Mouse (Mus musculus) MEL (cell line): ENCODE results near the gene Shq1. TPM values are rescaled to one million over a fixed set of nuclear protein-coding genes. Genes with fewer than 3 reads are reported as not detected.

Experiments used
- DNase-seq: peaks from one replicate; pipeline ENCODE4 v3.0.0; 2011; ENCODE audit warnings: low read depth, low spot score
- H3K27ac ChIP-seq: 2 replicates; pipeline ENCODE4 v1.5.1; 2012; ENCODE audit warnings: low read depth, mild to moderate bottlenecking, control low read depth, low read length, moderate library complexity; ENCODE audit not compliant: control insufficient read depth
- H3K27me3 ChIP-seq, 2 experiments: fragments of 150-350 bp in 1 of 2; sonication (generic) in 1 of 2; 2 replicates each; pipeline ENCODE4 v1.6.1; 2012; ENCODE audit warnings: low read length in 2 of 2, mild to moderate bottlenecking in 2 of 2, improper control_type of control experiment in 1 of 2, moderate library complexity in 1 of 2; ENCODE audit not compliant: insufficient read depth in 2 of 2, control insufficient read depth in 1 of 2
- H3K36me3 ChIP-seq, 2 experiments: 2 replicates each; pipeline ENCODE4 v1.6.1; 2012 to 2014; ENCODE audit warnings: low read length in 2 of 2, improper control_type of control experiment in 1 of 2, inconsistent platforms in 1 of 2, mild to moderate bottlenecking in 1 of 2; ENCODE audit not compliant: insufficient read depth in 2 of 2, control insufficient read depth in 1 of 2
- H3K4me1 ChIP-seq, 2 experiments: fragments of 150-350 bp in 1 of 2; sonication (generic) in 1 of 2; 2 replicates each; pipeline ENCODE4 v1.6.1; 2012; ENCODE audit warnings: low read length in 2 of 2, improper control_type of control experiment in 1 of 2, mild to moderate bottlenecking in 1 of 2; ENCODE audit not compliant: insufficient read depth in 2 of 2, control insufficient read depth in 1 of 2
- H3K4me3 ChIP-seq, 2 experiments: fragments of 150-350 bp in 1 of 2; sonication (generic) in 1 of 2; 2 replicates each; pipeline ENCODE4 v1.5.1; 2012; ENCODE audit warnings: low read depth in 2 of 2, low read length in 2 of 2, mild to moderate bottlenecking in 2 of 2, moderate library complexity in 2 of 2, control low read depth in 1 of 2, improper control_type of control experiment in 1 of 2; ENCODE audit not compliant: control insufficient read depth in 1 of 2, insufficient read depth in 1 of 2
- H3K79me2 ChIP-seq: 2 replicates; pipeline ENCODE4 v1.6.1; 2012; ENCODE audit warnings: mild to moderate bottlenecking, low read length, moderate library complexity; ENCODE audit not compliant: control insufficient read depth, poor library complexity, insufficient read depth
- H3K9ac ChIP-seq: 2 replicates; pipeline ENCODE4 v1.6.1; 2012; ENCODE audit warnings: low read depth, mild to moderate bottlenecking, control low read depth, low read length, moderate library complexity; ENCODE audit not compliant: control insufficient read depth, poor library complexity, severe bottlenecking
- H3K9me3 ChIP-seq: fragments of 150-350 bp; sonication (generic); replicated peaks from 2 replicates; pipeline ENCODE4 v1.6.1; 2012; ENCODE audit warnings: mild to moderate bottlenecking, low read length, improper control_type of control experiment, moderate library complexity; ENCODE audit not compliant: insufficient read depth
- BHLHE40 ChIP-seq: IDR thresholded peaks from 2 replicates; pipeline ENCODE4 v1.6.1; 2012; ENCODE audit warnings: low read depth, mild to moderate bottlenecking, inconsistent platforms, low read length, improper control_type of control experiment, borderline replicate concordance
- CHD1 ChIP-seq: IDR thresholded peaks from 2 replicates; pipeline ENCODE4 v1.6.1; 2012; ENCODE audit warnings: low read depth, mild to moderate bottlenecking, inconsistent platforms, low read length, improper control_type of control experiment
- CHD2 ChIP-seq: IDR thresholded peaks from 2 replicates; pipeline ENCODE4 v1.6.1; 2011; ENCODE audit warnings: low read length, improper control_type of control experiment
- ELF1 ChIP-seq: IDR thresholded peaks from 2 replicates; pipeline ENCODE4 v1.6.1; 2014; ENCODE audit warnings: low read depth, mild to moderate bottlenecking, inconsistent platforms, low read length, improper control_type of control experiment, moderate library complexity
- EP300 ChIP-seq, 2 experiments: IDR thresholded peaks; 2 replicates each; pipeline ENCODE4 v1.6.1; 2011; ENCODE audit warnings: improper control_type of control experiment in 2 of 2, low read length in 2 of 2, low read depth in 1 of 2, mild to moderate bottlenecking in 1 of 2
- ETS1 ChIP-seq: IDR thresholded peaks from 2 replicates; pipeline ENCODE4 v1.6.1; 2012; ENCODE audit warnings: low read depth, mild to moderate bottlenecking, inconsistent platforms, low read length, improper control_type of control experiment, moderate library complexity
- GATA1 ChIP-seq: IDR thresholded peaks from 2 replicates; pipeline ENCODE4 v1.6.1; 2011; ENCODE audit warnings: low read depth, low read length, improper control_type of control experiment
- HCFC1 ChIP-seq: IDR thresholded peaks from 2 replicates; pipeline ENCODE4 v1.6.1; 2012; ENCODE audit warnings: low read depth, mild to moderate bottlenecking, inconsistent platforms, low read length, improper control_type of control experiment, moderate library complexity
- KAT2A ChIP-seq: conservative IDR thresholded peaks from 2 replicates; pipeline ENCODE4 v1.6.1; 2012; ENCODE audit warnings: low read depth, low read length, improper control_type of control experiment, inconsistent platforms
- MYC ChIP-seq: IDR thresholded peaks from 2 replicates; pipeline ENCODE4 v1.6.1; 2011; ENCODE audit warnings: low read depth, mild to moderate bottlenecking, low read length, improper control_type of control experiment, moderate library complexity
- NELFE ChIP-seq: IDR thresholded peaks from 2 replicates; pipeline ENCODE4 v1.6.1; 2011; ENCODE audit warnings: low read depth, low read length, improper control_type of control experiment
- POLR2AphosphoS5 ChIP-seq: IDR thresholded peaks from 2 replicates; pipeline ENCODE4 v1.6.1; 2012; ENCODE audit warnings: low read depth, borderline replicate concordance, mild to moderate bottlenecking, inconsistent platforms, low read length, moderate library complexity, mixed read lengths
- SIN3A ChIP-seq: IDR thresholded peaks from 2 replicates; pipeline ENCODE4 v1.6.1; 2012; ENCODE audit warnings: low read length, improper control_type of control experiment, inconsistent platforms
- TBP ChIP-seq: IDR thresholded peaks from 2 replicates; pipeline ENCODE4 v1.8.0; 2011; ENCODE audit warnings: low read depth, low read length, improper control_type of control experiment
- UBTF ChIP-seq: IDR thresholded peaks from 2 replicates; pipeline ENCODE4 v1.6.1; 2012; ENCODE audit warnings: low read depth, mild to moderate bottlenecking, inconsistent platforms, low read length, improper control_type of control experiment, moderate library complexity, borderline replicate concordance; ENCODE audit not compliant: insufficient read depth
- USF1 ChIP-seq: IDR thresholded peaks from 2 replicates; pipeline ENCODE4 v1.6.1; 2014; ENCODE audit warnings: low read depth, mild to moderate bottlenecking, inconsistent platforms, low read length, improper control_type of control experiment, moderate library complexity
- ZNF384 ChIP-seq: IDR thresholded peaks from 2 replicates; pipeline ENCODE4 v1.6.1; 2012; ENCODE audit warnings: low read depth, mild to moderate bottlenecking, inconsistent platforms, low read length, improper control_type of control experiment
- polyA plus RNA-seq, 2 experiments: library from polyadenylated mRNA; stranded (reverse) in 1 of 2; unstranded in 1 of 2; fragments of >175 nt in 1 of 2; fragments of >200 nt in 1 of 2; gene quantifications; 2 replicates each; pipeline versions ENCODE4 v1.2.1 to v1.2.4; 2012; ENCODE audit warnings: low replicate concordance in 2 of 2, low read depth in 1 of 2; ENCODE audit not compliant: insufficient read length in 2 of 2, insufficient read depth in 1 of 2, missing spikeins in 1 of 2
- total RNA-seq: library from RNA; depleted of rRNA; stranded (reverse); fragments of 300-350 nt; gene quantifications from 2 replicates; pipeline ENCODE4 v1.2.3, GENCODE M21; 2012

Gene Shq1
- total and polyA plus RNA-seq, 3 experiments: 20.2 to 23.5 TPM; not detected in 1

- Histone ChIP-seq H3K4me3 (no peak overlapping the region), H3K36me3 (peaks cover 0 to 30% of the 10 kb centered on the region in 2 experiments), H3K27me3 (no peaks in the 10 kb centered on the region), H3K27ac (no peak overlapping the region; the same call in 1 of the 2 replicates), H3K4me1 (peaks cover 22 to 30% of the 10 kb centered on the region in 2 experiments), H3K9me3 (no peaks in the 10 kb centered on the region), H3K9ac (no peak overlapping the region), H3K79me2 (no peaks in the 10 kb centered on the region)
- TF ChIP-seq EP300 (IDR thresholded peaks at IDR 0.05; ENCODE audit: low read depth in 1 of 2, low read length in 2 of 2) (0 out of 4 replicates have a peak, but pooled peaks of 1 of the 2 experiments have one; percentile 13), ETS1 (0 out of 2 replicates have a peak, but pooled peaks have one; percentile 10), CHD2 (no peak)
- DNase-seq: no peak
Observed at GRCm38 (mm10) chr6:100622861-100623507, 48.0 kb downstream of the Shq1 start.

- Histone ChIP-seq H3K79me2 (no peaks in the 10 kb centered on the region), H3K27me3 (no peaks in the 10 kb centered on the region), H3K9ac (no peak overlapping the region), H3K9me3 (no peaks in the 10 kb centered on the region), H3K27ac (no peak overlapping the region), H3K36me3 (peaks cover 3 to 30% of the 10 kb centered on the region in 2 experiments), H3K4me3 (no peak overlapping the region), H3K4me1 (peaks cover 22 to 30% of the 10 kb centered on the region in 2 experiments)
- DNase-seq: no peak
- TF ChIP-seq GATA1: no peak
- TF ChIP-seq KAT2A: no peak
- no peak for TF ChIP-seq ZNF384
- no peak for TF ChIP-seq ELF1
- no peak for TF ChIP-seq BHLHE40
- no peak for TF ChIP-seq POLR2AphosphoS5
- no peak for TF ChIP-seq HCFC1
- TF ChIP-seq TBP: no peak
- TF ChIP-seq SIN3A: no peak
- no peak for TF ChIP-seq USF1
- TF ChIP-seq MYC: no peak
- TF ChIP-seq UBTF: no peak
- TF ChIP-seq CHD1: no peak
- no peak for TF ChIP-seq NELFE
Observed at GRCm38 (mm10) chr6:100620411-100620810, 50.5 kb downstream of the Shq1 start.
